Mouse (Mus musculus) embryonic facial prominence, embryonic 11.5 days (tissue): ENCODE measurements around the gene Sirpa. TPM values are rescaled to one million over a fixed set of nuclear protein-coding genes. Genes with fewer than 3 reads are reported as not detected.

Experiments
- ATAC-seq: fragments of 200-750 bp; cut with Nextera tagmentation; replicated peaks from 2 replicates; pipeline ENCODE4 v1.8.0; 2017; ENCODE audit warnings: low read depth; ENCODE audit not compliant: insufficient number of reproducible peaks, low FRiP score, low TSS enrichment
- DNase-seq: peaks from one replicate; pipeline ENCODE4 v3.0.0-alpha.2; 2015; ENCODE audit warnings: low spot score
- H3K27ac ChIP-seq: fragments of 300-500 bp; sonication (generic); replicated peaks from 2 replicates; pipeline ENCODE4 v1.5.1; 2014; ENCODE audit warnings: mild to moderate bottlenecking, low read depth, low read length, control low read depth
- H3K27me3 ChIP-seq: fragments of 300-500 bp; sonication (generic); 2 replicates; pipeline ENCODE4 v1.6.1; 2014; ENCODE audit warnings: mild to moderate bottlenecking, low read length, moderate library complexity, mixed read lengths; ENCODE audit not compliant: control insufficient read depth, insufficient read depth
- H3K36me3 ChIP-seq: fragments of 300-500 bp; sonication (generic); replicated peaks from 2 replicates; pipeline ENCODE4 v1.6.1; 2014; ENCODE audit warnings: low read depth, mild to moderate bottlenecking, low read length, moderate library complexity, mixed read lengths; ENCODE audit not compliant: control insufficient read depth, insufficient read depth
- H3K4me1 ChIP-seq: fragments of 300-500 bp; sonication (generic); 2 replicates; pipeline ENCODE4 v1.6.1; 2014; ENCODE audit warnings: low read length, mixed read lengths; ENCODE audit not compliant: control insufficient read depth, insufficient read depth
- H3K4me2 ChIP-seq: fragments of 300-500 bp; sonication (generic); 2 replicates; pipeline ENCODE4 v1.6.1; 2014; ENCODE audit warnings: low read depth, mild to moderate bottlenecking, control low read depth, low read length, moderate library complexity
- H3K4me3 ChIP-seq: fragments of 300-500 bp; sonication (generic); 2 replicates; pipeline ENCODE4 v1.5.1; 2014; ENCODE audit warnings: low read depth, low read length, control low read depth
- H3K9ac ChIP-seq: fragments of 300-500 bp; sonication (generic); replicated peaks from 2 replicates; pipeline ENCODE4 v1.6.1; 2014; ENCODE audit warnings: mild to moderate bottlenecking, control low read depth, low read length
- H3K9me3 ChIP-seq: fragments of 300-500 bp; sonication (generic); replicated peaks from 2 replicates; pipeline ENCODE4 v1.6.1; 2016; ENCODE audit warnings: mild to moderate bottlenecking, low read length, inconsistent platforms, mixed read lengths; ENCODE audit not compliant: control insufficient read depth
- WGBS: fragments of 180-500 bp; shearing (Covaris S2); extraction: QIAGEN DNeasy Blood & Tissue Kit; methylation state at CpG from one replicate; pipeline ENCODE4 v1.1.7; 2014; 5-methylcytosine and 5-hydroxymethylcytosine counted together
- polyA plus RNA-seq: library from polyadenylated mRNA; unstranded; fragments of >200 nt; fragmentation: Nextera tagmentation; extraction: Ambion mirVana; gene quantifications from 2 replicates; pipeline ENCODE4 v1.2.1, GENCODE M21; 2014

Sirpa gene
- polyA plus RNA-seq, 1 experiment from 2014 or later, result 21.2 TPM

GRCm38 (mm10) chr2:129596555-129597172 lies 4.0 kb downstream of the Sirpa start:
- Histone ChIP-seq H3K4me2 (no peak overlapping the region), H3K4me3 (no peak overlapping the region), H3K36me3 (no peaks in the 10 kb centered on the region), H3K4me1 (no peaks in the 10 kb centered on the region; the same call in 1 of the 2 replicates), H3K9ac (no peak overlapping the region), H3K27ac (no peak overlapping the region), H3K27me3 (no peaks in the 10 kb centered on the region), H3K9me3 (no peaks in the 10 kb centered on the region)
- DNase-seq (no peak), ATAC-seq (no peak)
- 86% methylated on average over 15 of the region's 15 CpGs for WGBS

- no peaks in the 10 kb centered on the region; the same call in 1 of the 2 replicates for H3K4me1 ChIP-seq
- no peak overlapping the region for H3K4me2 ChIP-seq
- H3K9ac ChIP-seq, result no peak overlapping the region
- no peak for ATAC-seq
- DNase-seq, result no peak
- H3K36me3 ChIP-seq, result no peaks in the 10 kb centered on the region
- 50% methylated on average over 1 of the region's 1 CpGs for WGBS
- H3K27me3 ChIP-seq, result no peaks in the 10 kb centered on the region
- no peak overlapping the region for H3K4me3 ChIP-seq
- no peak overlapping the region for H3K27ac ChIP-seq
- H3K9me3 ChIP-seq, result no peaks in the 10 kb centered on the region
These were observed 4.9 kb downstream of the Sirpa start for GRCm38 (mm10) chr2:129597581-129597980.

GRCm38 (mm10) chr2:129598094-129598493 lies 5.5 kb downstream of the Sirpa start:
- H3K4me3 ChIP-seq, result no peak overlapping the region
- H3K4me2 ChIP-seq, result no peak overlapping the region
- WGBS, result 82% methylated on average over 9 of the region's 9 CpGs
- H3K4me1 ChIP-seq, result no peaks in the 10 kb centered on the region; the same call in 1 of the 2 replicates
- DNase-seq (no peak), ATAC-seq (no peak)
- no peaks in the 10 kb centered on the region for H3K36me3 ChIP-seq
- H3K9me3 ChIP-seq, result no peaks in the 10 kb centered on the region
- no peak overlapping the region for H3K27ac ChIP-seq
- H3K9ac ChIP-seq, result no peak overlapping the region
- H3K27me3 ChIP-seq, result no peaks in the 10 kb centered on the region

- no peaks in the 10 kb centered on the region for H3K36me3 ChIP-seq
- H3K4me3 ChIP-seq, result no peak overlapping the region
- H3K9me3 ChIP-seq, result no peaks in the 10 kb centered on the region
- no peaks in the 10 kb centered on the region for H3K27me3 ChIP-seq
- H3K4me2 ChIP-seq, result no peak overlapping the region
- H3K9ac ChIP-seq, result no peak overlapping the region
- ATAC-seq (no peak), DNase-seq (no peak)
- WGBS, result 50% methylated on average over 8 of the region's 8 CpGs
- no peak overlapping the region for H3K27ac ChIP-seq
- no peaks in the 10 kb centered on the region for H3K4me1 ChIP-seq
These were observed 6.8 kb downstream of the Sirpa start for GRCm38 (mm10) chr2:129599231-129600084.

- no peaks in the 10 kb centered on the region for H3K4me1 ChIP-seq
- H3K27me3 ChIP-seq, result no peaks in the 10 kb centered on the region
- H3K4me2 ChIP-seq, result no peak overlapping the region
- DNase-seq (no peak), ATAC-seq (no peak)
- no peaks in the 10 kb centered on the region for H3K9me3 ChIP-seq
- 85% methylated on average over 1 of the region's 1 CpGs for WGBS
- H3K36me3 ChIP-seq, result no peaks in the 10 kb centered on the region
- H3K27ac ChIP-seq, result no peak overlapping the region
- H3K9ac ChIP-seq, result no peak overlapping the region
- H3K4me3 ChIP-seq, result no peak overlapping the region
These were observed 8.5 kb downstream of the Sirpa start for GRCm38 (mm10) chr2:129601059-129601650.

GRCm38 (mm10) chr2:129601894-129602663 lies 9.4 kb downstream of the Sirpa start:
- no peak overlapping the region for H3K9ac ChIP-seq
- WGBS, result 76% methylated on average over 10 of the region's 10 CpGs
- no peak overlapping the region for H3K27ac ChIP-seq
- no peak overlapping the region for H3K4me3 ChIP-seq
- H3K36me3 ChIP-seq, result no peaks in the 10 kb centered on the region
- no peaks in the 10 kb centered on the region for H3K9me3 ChIP-seq
- no peaks in the 10 kb centered on the region for H3K27me3 ChIP-seq
- no peak overlapping the region for H3K4me2 ChIP-seq
- ATAC-seq (no peak), DNase-seq (no peak)
- H3K4me1 ChIP-seq, result no peaks in the 10 kb centered on the region

- Histone ChIP-seq H3K36me3 (no peaks in the 10 kb centered on the region), H3K4me1 (no peaks in the 10 kb centered on the region), H3K4me3 (no peak overlapping the region), H3K9ac (no peak overlapping the region), H3K9me3 (no peaks in the 10 kb centered on the region), H3K27ac (no peak overlapping the region), H3K27me3 (no peaks in the 10 kb centered on the region), H3K4me2 (no peak overlapping the region)
- DNase-seq (no peak), ATAC-seq (no peak)
- WGBS, result 94% methylated on average over 7 of the region's 7 CpGs
These were observed 10.2 kb downstream of the Sirpa start for GRCm38 (mm10) chr2:129602856-129603255.
